Mouse (Mus musculus): Measurements from ENCODE around the gene Gdf10. TPM values are rescaled to one million over a fixed set of nuclear protein-coding genes. Genes with fewer than 3 reads are reported as not detected.
A peak's percentile ranks its signal among the peaks of the same experiment; 100 is the strongest.

Gdf10 gene
- polyA plus RNA-seq, 2 experiments, result 3.7 to 4.9 TPM

DNA sequence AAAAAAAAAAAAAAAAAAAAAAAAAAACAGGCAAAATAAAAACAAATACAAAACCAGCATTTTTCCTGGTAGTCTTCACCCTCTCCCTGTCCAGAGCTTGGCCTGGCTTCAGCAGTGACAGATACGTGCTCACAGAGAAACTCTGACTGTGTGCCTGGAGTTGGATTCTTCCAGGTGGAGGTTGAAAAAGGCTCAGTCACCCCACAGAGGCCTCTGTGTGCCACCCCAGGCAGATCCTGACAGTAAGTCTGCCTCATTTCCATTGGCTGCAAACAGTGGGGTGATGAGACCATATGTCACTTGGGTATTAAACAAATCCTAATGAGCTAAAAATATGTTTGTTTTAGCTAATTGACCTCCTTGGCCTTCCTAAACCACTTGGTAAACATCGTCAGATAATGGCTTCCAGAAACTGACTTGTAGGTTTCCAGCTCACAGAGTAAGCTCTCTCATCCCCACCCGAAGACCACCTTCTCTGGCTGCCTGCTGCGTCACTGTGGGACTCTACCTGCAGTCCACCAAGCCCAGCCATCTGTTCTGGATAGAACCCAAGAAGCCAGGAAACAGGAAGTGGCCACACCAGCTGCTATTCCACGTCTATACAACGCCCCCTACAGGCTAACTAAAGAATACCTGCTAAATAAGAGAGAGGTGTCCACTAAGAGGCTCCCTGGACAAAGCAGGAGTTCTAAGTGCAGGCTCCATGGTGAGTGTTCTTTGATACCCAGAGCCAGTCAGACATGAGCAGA is 29.0 kb downstream of the Gdf10 start:
- TF ChIP-seq EP300 (IDR thresholded peaks at IDR 0.05; ENCODE audit: low read depth) (no peak), CTCF (IDR thresholded peaks at IDR 0.05; ENCODE audit: low read depth) (peak; percentile 10; the same call in 1 of the 2 replicates)
- Histone ChIP-seq H3K4me1 (replicated peaks; ENCODE audit: control insufficient read depth in 2 of 2, insufficient read depth in 2 of 2, low read length in 1 of 2) (no peaks in the 10 kb centered on the region), H3K27ac (no peak overlapping the region), H3K9me3 (ENCODE audit: control insufficient read depth, low read length) (no peaks in the 10 kb centered on the region), H3K27me3 (ENCODE audit: control insufficient read depth, insufficient read depth, low read length) (no peaks in the 10 kb centered on the region), H3K36me3 (replicated peaks; ENCODE audit: control insufficient read depth, insufficient read depth, low read depth) (no peaks in the 10 kb centered on the region), H3K4me2 (ENCODE audit: low read depth) (no peak overlapping the region), H3K9ac (replicated peaks) (no peak overlapping the region), H3K4me3 (ENCODE audit: insufficient read depth in 1 of 2, low read depth in 2 of 2, low read length in 2 of 2) (no peak overlapping the region)
- DNase-seq (ENCODE audit: low read depth in 3 of 3, low spot score in 3 of 3) (no peak), ATAC-seq (ENCODE audit: insufficient read depth) (no peak)
- WGBS (ENCODE audit: insufficient replicate concordance), result 45% methylated on average over 6 of the region's 6 CpGs

DNA sequence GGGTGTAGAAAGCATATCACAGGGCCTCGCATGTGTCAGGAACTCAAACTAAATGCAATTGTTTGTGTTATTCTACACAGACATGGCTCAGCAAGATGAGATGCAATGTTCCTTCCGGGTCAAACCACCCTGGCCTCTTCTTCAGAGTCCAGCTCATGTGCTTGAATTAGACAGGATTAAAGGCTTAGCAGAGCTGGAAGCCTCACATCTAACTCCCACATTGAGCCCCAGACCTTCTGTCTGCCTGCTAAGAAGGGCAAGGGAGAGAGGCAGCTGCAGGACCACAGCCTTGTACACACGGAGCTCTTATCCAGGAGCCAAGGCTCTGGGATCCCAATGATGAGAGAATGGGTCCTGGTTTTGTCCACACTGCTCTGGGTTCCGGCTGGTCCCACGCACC is 30.4 kb downstream of the Gdf10 start, which contains the start of gene Rbp3:
Gene Rbp3 (plus strand): TSS at position 243 of the 400 bp plus-strand sequence.
- Histone ChIP-seq H3K4me3 (ENCODE audit: insufficient read depth in 1 of 2, low read depth in 2 of 2, low read length in 2 of 2) (no peak within 1 kb of the TSS), H3K27ac (no peak within 1 kb of the TSS), H3K4me2 (ENCODE audit: low read depth) (no peak within 1 kb of the TSS), H3K36me3 (replicated peaks; ENCODE audit: control insufficient read depth, insufficient read depth, low read depth) (no peaks in the 10 kb centered on the region), H3K9ac (replicated peaks) (no peak within 1 kb of the TSS), H3K4me1 (replicated peaks; ENCODE audit: control insufficient read depth in 2 of 2, insufficient read depth in 2 of 2, low read length in 1 of 2) (no peaks in the 10 kb centered on the region), H3K27me3 (ENCODE audit: control insufficient read depth, insufficient read depth, low read length) (no peaks in the 10 kb centered on the region), H3K9me3 (ENCODE audit: control insufficient read depth, low read length) (no peaks in the 10 kb centered on the region)
- no peak for DNase-seq (ENCODE audit: low read depth in 3 of 3, low spot score in 3 of 3)
- TF ChIP-seq EP300 (IDR thresholded peaks at IDR 0.05; ENCODE audit: low read depth), result no peak
- no peak for ATAC-seq (ENCODE audit: insufficient read depth)
- 70% methylated on average over 5 of the region's 5 CpGs for WGBS (ENCODE audit: insufficient replicate concordance)

DNA sequence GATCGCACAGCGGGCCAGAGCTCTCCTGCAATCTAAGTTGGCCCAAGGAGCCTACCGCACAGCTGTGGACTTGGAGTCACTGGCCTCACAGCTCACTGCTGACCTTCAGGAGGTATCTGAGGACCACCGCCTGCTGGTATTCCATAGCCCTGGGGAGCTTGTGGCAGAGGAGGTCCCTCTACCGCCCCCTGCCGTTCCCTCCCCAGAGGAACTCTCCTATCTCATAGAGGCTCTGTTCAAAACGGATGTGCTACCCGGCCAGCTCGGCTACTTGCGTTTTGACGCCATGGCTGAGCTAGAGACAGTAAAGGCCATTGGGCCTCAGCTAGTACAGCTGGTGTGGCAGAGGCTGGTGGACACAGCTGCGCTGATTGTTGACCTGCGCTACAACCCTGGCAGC is 32.7 kb downstream of the Gdf10 start:
- Histone ChIP-seq H3K4me2 (ENCODE audit: low read depth) (no peak overlapping the region), H3K27me3 (ENCODE audit: control insufficient read depth, insufficient read depth, low read length) (no peaks in the 10 kb centered on the region), H3K36me3 (replicated peaks; ENCODE audit: control insufficient read depth, insufficient read depth, low read depth) (no peaks in the 10 kb centered on the region), H3K9ac (replicated peaks) (no peak overlapping the region), H3K4me1 (replicated peaks; ENCODE audit: control insufficient read depth in 2 of 2, insufficient read depth in 2 of 2, low read length in 1 of 2) (no peaks in the 10 kb centered on the region), H3K9me3 (ENCODE audit: control insufficient read depth, low read length) (no peaks in the 10 kb centered on the region), H3K27ac (no peak overlapping the region), H3K4me3 (ENCODE audit: insufficient read depth in 1 of 2, low read depth in 2 of 2, low read length in 2 of 2) (no peak overlapping the region)
- 52% methylated on average over 13 of the region's 13 CpGs for WGBS (ENCODE audit: insufficient replicate concordance)
- DNase-seq (ENCODE audit: low read depth in 3 of 3, low spot score in 3 of 3), result no peak
- ATAC-seq (ENCODE audit: insufficient read depth), result no peak
- no peak for TF ChIP-seq EP300 (IDR thresholded peaks at IDR 0.05; ENCODE audit: low read depth)
- TF ChIP-seq CTCF (IDR thresholded peaks at IDR 0.05; ENCODE audit: low read depth), result peak; percentile 24; the same call in 1 of the 2 replicates

DNA sequence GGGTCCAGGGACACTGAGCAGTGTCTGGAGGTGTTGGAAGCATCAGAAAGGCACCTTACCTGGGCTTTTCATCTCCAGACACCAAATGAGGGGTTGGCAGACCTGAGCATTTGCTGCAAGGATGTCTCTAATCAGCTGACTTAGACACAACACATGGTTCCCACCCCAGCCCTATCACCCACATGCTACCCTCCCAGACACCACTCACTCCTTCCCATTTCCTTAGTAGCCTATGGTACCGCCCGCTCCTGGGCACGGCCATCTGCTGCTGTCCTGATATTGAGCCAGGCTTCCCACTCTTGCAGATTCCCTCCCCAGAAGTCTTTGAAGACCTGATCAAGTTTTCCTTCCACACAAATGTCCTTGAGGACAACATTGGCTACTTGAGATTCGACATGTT is 34.8 kb downstream of the Gdf10 start:
- Histone ChIP-seq H3K4me3 (ENCODE audit: insufficient read depth in 1 of 2, low read depth in 2 of 2, low read length in 2 of 2) (no peak overlapping the region), H3K4me2 (ENCODE audit: low read depth) (no peak overlapping the region), H3K9me3 (ENCODE audit: control insufficient read depth, low read length) (no peaks in the 10 kb centered on the region), H3K4me1 (replicated peaks; ENCODE audit: control insufficient read depth in 2 of 2, insufficient read depth in 2 of 2, low read length in 1 of 2) (no peaks in the 10 kb centered on the region), H3K27ac (no peak overlapping the region), H3K9ac (replicated peaks) (no peak overlapping the region), H3K27me3 (ENCODE audit: control insufficient read depth, insufficient read depth, low read length) (no peaks in the 10 kb centered on the region), H3K36me3 (replicated peaks; ENCODE audit: control insufficient read depth, insufficient read depth, low read depth) (no peaks in the 10 kb centered on the region)
- WGBS (ENCODE audit: insufficient replicate concordance), result 54% methylated on average over 4 of the region's 4 CpGs
- DNase-seq (ENCODE audit: low read depth in 3 of 3, low spot score in 3 of 3), result no peak
- ATAC-seq (ENCODE audit: insufficient read depth), result no peak
- TF ChIP-seq EP300 (IDR thresholded peaks at IDR 0.05; ENCODE audit: low read depth), result no peak
- TF ChIP-seq CTCF (IDR thresholded peaks at IDR 0.05; ENCODE audit: low read depth), result no peak

DNA sequence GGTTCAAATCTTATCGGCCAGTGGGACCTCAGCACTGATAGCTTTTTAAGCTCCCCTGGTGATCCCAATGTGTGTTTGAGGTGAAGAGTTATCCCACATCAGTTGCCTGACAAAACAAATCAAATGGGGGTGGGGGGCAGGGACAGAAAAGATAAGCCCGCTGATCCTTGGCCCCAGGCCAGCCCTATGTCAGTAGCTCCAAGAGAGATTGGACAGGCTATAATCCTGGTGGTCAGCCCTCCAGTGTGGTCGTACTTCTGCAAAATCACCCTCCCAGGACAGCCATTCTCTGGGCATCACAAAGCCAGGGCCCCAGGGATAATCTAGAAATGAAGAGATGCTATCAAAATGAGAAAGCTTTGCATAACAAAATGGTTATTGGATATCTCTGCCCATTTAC is 35.5 kb downstream of the Gdf10 start:
- 37% methylated on average over 3 of the region's 3 CpGs for WGBS (ENCODE audit: insufficient replicate concordance)
- no peak for TF ChIP-seq EP300 (IDR thresholded peaks at IDR 0.05; ENCODE audit: low read depth)
- TF ChIP-seq CTCF (IDR thresholded peaks at IDR 0.05; ENCODE audit: low read depth), result no peak
- DNase-seq (ENCODE audit: low read depth in 3 of 3, low spot score in 3 of 3), result no peak

More for the DNA sequence above, 35.5 kb downstream of the Gdf10 start:
- H3K4me3 ChIP-seq (ENCODE audit: insufficient read depth in 1 of 2, low read depth in 2 of 2, low read length in 2 of 2), result no peak overlapping the region
- H3K27me3 ChIP-seq (ENCODE audit: control insufficient read depth, insufficient read depth, low read length), result no peaks in the 10 kb centered on the region
- no peaks in the 10 kb centered on the region for H3K9me3 ChIP-seq (ENCODE audit: control insufficient read depth, low read length)
- ATAC-seq (ENCODE audit: insufficient read depth), result no peak
- no peak overlapping the region for H3K4me2 ChIP-seq (ENCODE audit: low read depth)
- no peaks in the 10 kb centered on the region for H3K36me3 ChIP-seq (replicated peaks; ENCODE audit: control insufficient read depth, insufficient read depth, low read depth)
- H3K4me1 ChIP-seq (replicated peaks; ENCODE audit: control insufficient read depth in 2 of 2, insufficient read depth in 2 of 2, low read length in 1 of 2), result no peaks in the 10 kb centered on the region
- H3K27ac ChIP-seq, result no peak overlapping the region
- no peak overlapping the region for H3K9ac ChIP-seq (replicated peaks)

Measured in liver, embryonic 14.5 days (tissue).